Mouse (Mus musculus) embryonic facial prominence, embryonic 15.5 days (tissue): ENCODE results near the gene Sorcs1. TPM values are rescaled to one million over a fixed set of nuclear protein-coding genes. Genes with fewer than 3 reads are reported as not detected.
A peak's percentile ranks its signal among the peaks of the same experiment; 100 is the strongest.

Experiments
- ATAC-seq: fragments of 200-750 bp; cut with Nextera tagmentation; 2 replicates; pipeline ENCODE4 v1.8.0; 2017; ENCODE audit warnings: low read depth, moderate TSS enrichment; ENCODE audit not compliant: insufficient number of reproducible peaks, low FRiP score, low TSS enrichment
- H3K27ac ChIP-seq: fragments of 300-500 bp; sonication (generic); replicated peaks from 2 replicates; pipeline ENCODE4 v1.5.1; 2015; ENCODE audit warnings: mild to moderate bottlenecking, inconsistent platforms
- H3K27me3 ChIP-seq: fragments of 300-500 bp; sonication (generic); 2 replicates; pipeline ENCODE4 v1.6.1; 2015; ENCODE audit warnings: inconsistent platforms
- H3K36me3 ChIP-seq: fragments of 300-500 bp; sonication (generic); 2 replicates; pipeline ENCODE4 v1.6.1; 2015; ENCODE audit warnings: mild to moderate bottlenecking, inconsistent platforms
- H3K4me1 ChIP-seq: fragments of 300-500 bp; sonication (generic); 2 replicates; pipeline ENCODE4 v1.6.1; 2015; ENCODE audit warnings: inconsistent platforms
- H3K4me2 ChIP-seq: fragments of 300-500 bp; sonication (generic); replicated peaks from 2 replicates; pipeline ENCODE4 v1.6.1; 2015; ENCODE audit warnings: mild to moderate bottlenecking, inconsistent platforms
- H3K4me3 ChIP-seq: fragments of 300-500 bp; sonication (generic); replicated peaks from 2 replicates; pipeline ENCODE4 v1.5.1; 2015; ENCODE audit warnings: mild to moderate bottlenecking, inconsistent platforms
- H3K9ac ChIP-seq: fragments of 300-500 bp; sonication (generic); 2 replicates; pipeline ENCODE4 v1.6.1; 2015; ENCODE audit warnings: inconsistent platforms
- H3K9me3 ChIP-seq: fragments of 300-500 bp; sonication (generic); replicated peaks from 2 replicates; pipeline ENCODE4 v1.6.1; 2016; ENCODE audit warnings: inconsistent platforms
- WGBS: fragments of 180-500 bp; shearing (Covaris S2); methylation state at CpG from one replicate; pipeline ENCODE4 v1.1.7; 2015; 5-methylcytosine and 5-hydroxymethylcytosine counted together
- polyA plus RNA-seq: library from polyadenylated mRNA; unstranded; fragments of >200 nt; fragmentation: Nextera tagmentation; extraction: Ambion mirVana; gene quantifications from 2 replicates; pipeline ENCODE4 v1.2.1, GENCODE M21; 2015

The Sorcs1 gene
- polyA plus RNA-seq, 1 experiment from 2014 or later: 2.7 TPM

DNA sequence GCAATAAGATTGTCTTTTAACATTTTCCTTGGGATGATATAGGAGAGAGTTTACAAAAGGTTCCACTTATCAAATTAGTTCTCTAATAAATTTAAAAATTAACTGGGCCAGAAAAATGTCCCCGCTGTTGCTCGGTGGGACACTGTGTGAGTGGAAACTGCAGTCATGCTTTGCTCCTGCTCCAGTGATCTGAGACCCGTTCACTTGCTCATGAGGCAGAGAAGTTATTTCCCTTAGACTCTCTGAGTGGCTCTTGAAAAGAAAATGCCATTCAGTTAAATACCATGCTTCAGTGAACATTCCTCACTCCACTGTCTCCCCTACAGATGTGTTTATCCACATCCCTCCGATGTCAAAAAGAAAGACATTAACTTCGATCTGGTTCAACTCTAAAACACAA lies 144.4 kb downstream of the Sorcs1 start:
- no peaks in the 10 kb centered on the region for H3K4me1 ChIP-seq
- H3K9me3 ChIP-seq: no peaks in the 10 kb centered on the region
- H3K4me2 ChIP-seq: no peak overlapping the region
- no peaks in the 10 kb centered on the region for H3K27me3 ChIP-seq
- no peak for ATAC-seq
- 66% methylated on average over 5 of the region's 5 CpGs for WGBS
- H3K36me3 ChIP-seq: no peaks in the 10 kb centered on the region
- no peak overlapping the region for H3K27ac ChIP-seq
- H3K4me3 ChIP-seq: no peak overlapping the region
- no peak overlapping the region for H3K9ac ChIP-seq

DNA sequence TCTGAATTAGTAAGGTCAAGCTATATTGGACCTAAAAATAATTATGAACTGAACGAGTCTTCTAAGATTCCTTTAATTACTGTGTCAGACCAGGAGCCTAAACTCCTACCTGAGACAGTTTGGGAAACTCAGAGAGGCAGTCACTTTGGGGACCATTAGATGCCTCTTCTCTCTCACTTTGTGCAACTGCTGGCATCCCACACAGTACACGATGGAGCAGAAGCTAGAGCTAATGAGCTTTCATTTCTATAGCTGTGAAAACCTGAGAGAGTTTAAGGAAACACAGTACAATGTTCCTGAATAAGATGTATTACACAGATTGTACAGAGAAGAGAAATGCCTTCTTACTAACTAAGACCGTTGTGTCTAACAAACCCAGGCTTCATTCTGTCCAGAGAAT lies 150.6 kb downstream of the Sorcs1 start:
- Histone ChIP-seq H3K27ac (no peak overlapping the region), H3K4me1 (no peaks in the 10 kb centered on the region), H3K36me3 (no peaks in the 10 kb centered on the region), H3K4me2 (no peak overlapping the region), H3K27me3 (no peaks in the 10 kb centered on the region), H3K9ac (no peak overlapping the region), H3K9me3 (no peaks in the 10 kb centered on the region), H3K4me3 (no peak overlapping the region)
- ATAC-seq: no peak
- WGBS: 68% methylated on average over 3 of the region's 3 CpGs

DNA sequence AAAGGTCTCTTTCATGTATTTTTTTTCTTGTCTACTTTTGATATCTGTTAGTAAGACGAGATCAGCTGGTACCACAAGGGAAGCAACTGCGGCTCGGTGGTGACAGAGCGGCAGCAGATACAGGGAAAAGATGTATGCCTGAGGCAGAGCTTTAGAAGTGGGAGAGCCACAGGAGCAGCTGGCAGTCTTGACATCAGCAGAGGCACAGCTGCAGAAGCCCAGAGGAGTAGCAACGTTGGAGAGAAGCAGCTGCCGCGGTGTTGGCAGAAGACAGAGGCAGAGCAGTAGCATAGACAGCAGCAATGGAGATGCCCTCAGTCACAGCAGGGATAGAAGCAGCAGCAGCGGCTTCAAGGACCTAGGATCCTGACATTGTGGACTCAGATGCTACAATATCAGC lies 152.4 kb downstream of the Sorcs1 start:
- Histone ChIP-seq H3K9ac (no peak overlapping the region), H3K36me3 (no peaks in the 10 kb centered on the region), H3K9me3 (no peaks in the 10 kb centered on the region), H3K27me3 (no peaks in the 10 kb centered on the region), H3K4me2 (no peak overlapping the region), H3K4me3 (no peak overlapping the region), H3K4me1 (no peaks in the 10 kb centered on the region), H3K27ac (no peak overlapping the region)
- 51% methylated on average over 8 of the region's 8 CpGs for WGBS
- ATAC-seq: no peak

DNA sequence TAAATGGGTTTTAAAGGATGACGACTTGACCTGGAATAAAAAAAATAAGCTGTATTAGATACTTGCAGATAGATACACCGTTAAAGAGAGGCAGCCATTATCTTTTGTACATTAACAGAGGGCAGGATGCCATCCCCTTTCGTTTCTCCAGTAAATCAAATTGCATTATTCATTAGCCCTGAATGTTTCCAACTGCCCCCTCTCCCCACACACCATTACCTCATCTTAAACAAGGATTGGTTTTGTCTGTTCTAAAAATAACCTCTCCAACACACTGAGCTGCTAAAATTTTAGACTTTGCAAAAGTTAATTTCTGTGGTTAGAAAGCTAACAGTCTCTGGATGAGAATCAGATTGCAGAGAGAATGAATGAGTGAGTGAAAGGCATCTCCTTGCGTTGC lies 156.5 kb downstream of the Sorcs1 start:
- Histone ChIP-seq H3K27me3 (no peaks in the 10 kb centered on the region), H3K9ac (no peak overlapping the region), H3K36me3 (no peaks in the 10 kb centered on the region), H3K4me3 (no peak overlapping the region), H3K4me1 (no peaks in the 10 kb centered on the region), H3K27ac (no peak overlapping the region), H3K9me3 (no peaks in the 10 kb centered on the region), H3K4me2 (no peak overlapping the region)
- WGBS: 62% methylated on average over 4 of the region's 4 CpGs
- no peak for ATAC-seq

- ATAC-seq: no peak
- Histone ChIP-seq H3K36me3 (no peaks in the 10 kb centered on the region), H3K4me1 (no peaks in the 10 kb centered on the region), H3K9me3 (no peaks in the 10 kb centered on the region), H3K27ac (no peak overlapping the region), H3K9ac (no peak overlapping the region), H3K4me3 (no peak overlapping the region), H3K27me3 (no peaks in the 10 kb centered on the region), H3K4me2 (no peak overlapping the region)
- 68% methylated on average over 10 of the region's 10 CpGs for WGBS
Observed at GRCm38 (mm10) chr19:50515059-50515673, 163.3 kb downstream of the Sorcs1 start.

DNA sequence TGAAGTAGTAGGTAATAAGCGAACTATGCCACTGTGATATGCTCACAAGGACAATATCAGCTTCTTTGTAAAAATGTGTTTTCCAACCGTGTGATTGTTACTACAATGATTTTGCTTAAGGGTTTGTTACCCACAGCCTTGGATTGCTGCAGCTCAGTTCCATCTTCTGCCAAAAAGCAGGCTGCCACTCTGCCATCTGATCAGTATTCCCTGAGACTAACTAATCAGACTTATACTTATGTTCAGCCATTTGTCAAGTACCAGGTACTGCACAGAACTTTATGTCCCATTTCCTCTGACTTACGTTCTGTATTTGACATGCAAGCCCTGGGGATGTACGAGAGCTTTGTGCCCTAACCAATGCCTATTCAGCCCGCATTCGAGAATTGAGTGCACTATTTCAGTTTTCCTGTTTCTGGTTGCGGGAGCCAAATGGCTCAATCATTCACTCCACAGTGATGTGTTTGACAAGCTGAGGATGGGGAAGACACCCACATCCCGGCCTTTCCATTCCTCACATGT lies 164.1 kb downstream of the Sorcs1 start:
- no peaks in the 10 kb centered on the region for H3K4me1 ChIP-seq
- H3K27me3 ChIP-seq: no peaks in the 10 kb centered on the region
- H3K4me2 ChIP-seq: no peak overlapping the region
- no peak overlapping the region for H3K9ac ChIP-seq
- no peak overlapping the region for H3K27ac ChIP-seq
- 66% methylated on average over 8 of the region's 8 CpGs for WGBS
- no peaks in the 10 kb centered on the region for H3K9me3 ChIP-seq
- no peak for ATAC-seq
- H3K4me3 ChIP-seq: no peak overlapping the region
- no peaks in the 10 kb centered on the region for H3K36me3 ChIP-seq

DNA sequence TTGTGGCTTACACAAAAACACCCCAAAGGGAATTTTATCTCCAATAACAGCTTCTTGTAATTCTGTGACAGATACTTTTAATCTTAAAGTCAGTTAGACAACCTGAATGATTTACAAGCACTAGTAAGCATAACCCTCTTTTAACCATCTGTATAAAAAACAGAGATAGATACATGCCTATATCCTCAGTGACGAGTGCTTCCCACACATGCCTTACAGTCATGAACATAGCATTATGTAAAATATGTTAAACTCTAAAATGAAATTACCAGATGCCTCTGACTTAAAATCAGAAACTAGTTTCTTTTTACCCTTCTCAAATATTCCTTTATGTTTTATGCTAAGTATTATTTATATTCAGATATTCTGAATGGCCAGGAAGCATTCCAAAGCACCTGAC lies 175.6 kb downstream of the Sorcs1 start:
- Histone ChIP-seq H3K4me3 (no peak overlapping the region), H3K9me3 (no peaks in the 10 kb centered on the region), H3K27me3 (no peaks in the 10 kb centered on the region), H3K9ac (no peak overlapping the region), H3K36me3 (no peaks in the 10 kb centered on the region), H3K4me1 (no peaks in the 10 kb centered on the region), H3K4me2 (no peak overlapping the region), H3K27ac (no peak overlapping the region)
- 61% methylated on average over 1 of the region's 1 CpGs for WGBS
- no peak for ATAC-seq

DNA sequence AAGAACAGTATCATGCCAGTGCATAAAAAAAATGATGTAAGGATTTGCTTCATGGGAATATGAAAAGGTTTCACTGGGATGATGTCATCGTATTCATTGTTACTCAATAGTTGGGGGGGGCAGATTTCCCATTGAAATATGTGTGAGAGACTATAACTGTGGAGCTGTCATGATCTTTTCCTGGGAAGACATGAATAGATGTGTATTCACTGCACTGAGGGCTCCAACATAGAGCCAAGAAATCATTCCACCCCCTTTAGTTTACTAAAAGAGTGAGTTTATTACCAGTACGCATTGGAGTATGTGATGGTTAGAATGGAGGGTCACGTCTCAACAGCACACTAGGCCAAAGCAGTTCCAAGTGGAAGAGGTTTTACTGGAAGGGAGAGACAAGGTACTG lies 187.3 kb downstream of the Sorcs1 start:
- no peaks in the 10 kb centered on the region for H3K27me3 ChIP-seq
- WGBS: 90% methylated on average over 3 of the region's 3 CpGs
- H3K4me3 ChIP-seq: no peak overlapping the region
- no peak for ATAC-seq
- H3K4me1 ChIP-seq: no peaks in the 10 kb centered on the region
- no peaks in the 10 kb centered on the region for H3K36me3 ChIP-seq
- no peak overlapping the region for H3K27ac ChIP-seq
- H3K9me3 ChIP-seq: no peaks in the 10 kb centered on the region
- no peak overlapping the region for H3K9ac ChIP-seq
- no peak overlapping the region for H3K4me2 ChIP-seq

- ATAC-seq: no peak
- Histone ChIP-seq H3K4me1 (no peaks in the 10 kb centered on the region), H3K9me3 (no peaks in the 10 kb centered on the region), H3K36me3 (no peaks in the 10 kb centered on the region), H3K4me3 (no peak overlapping the region), H3K4me2 (no peak overlapping the region), H3K9ac (no peak overlapping the region), H3K27ac (no peak overlapping the region), H3K27me3 (no peaks in the 10 kb centered on the region)
- 74% methylated on average over 2 of the region's 2 CpGs for WGBS
Observed at GRCm38 (mm10) chr19:50490721-50491120, 187.7 kb downstream of the Sorcs1 start.

DNA sequence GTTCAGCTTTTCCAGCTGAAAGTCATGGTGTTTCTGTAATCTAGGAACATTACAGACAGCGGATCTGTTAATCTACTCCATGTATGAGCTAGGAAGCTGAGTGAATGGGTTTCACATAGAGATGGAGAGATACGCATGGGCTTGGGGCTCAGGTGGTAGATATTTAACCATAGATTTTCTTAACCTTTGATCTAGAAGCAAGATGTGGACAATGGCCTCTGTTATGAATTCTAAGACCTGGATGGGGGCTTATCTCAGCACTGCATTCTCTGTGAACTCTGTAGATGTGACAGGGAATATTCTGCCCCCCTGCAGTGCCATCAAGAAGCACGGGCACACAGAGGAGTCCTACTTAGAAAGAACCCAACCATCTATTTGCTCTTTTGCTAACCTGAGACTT lies 188.7 kb downstream of the Sorcs1 start:
- Histone ChIP-seq H3K4me2 (no peak overlapping the region), H3K4me3 (no peak overlapping the region), H3K4me1 (no peaks in the 10 kb centered on the region), H3K36me3 (no peaks in the 10 kb centered on the region), H3K9me3 (no peaks in the 10 kb centered on the region), H3K27me3 (no peaks in the 10 kb centered on the region), H3K27ac (no peak overlapping the region), H3K9ac (no peak overlapping the region)
- 87% methylated on average over 3 of the region's 3 CpGs for WGBS
- ATAC-seq: no peak

DNA sequence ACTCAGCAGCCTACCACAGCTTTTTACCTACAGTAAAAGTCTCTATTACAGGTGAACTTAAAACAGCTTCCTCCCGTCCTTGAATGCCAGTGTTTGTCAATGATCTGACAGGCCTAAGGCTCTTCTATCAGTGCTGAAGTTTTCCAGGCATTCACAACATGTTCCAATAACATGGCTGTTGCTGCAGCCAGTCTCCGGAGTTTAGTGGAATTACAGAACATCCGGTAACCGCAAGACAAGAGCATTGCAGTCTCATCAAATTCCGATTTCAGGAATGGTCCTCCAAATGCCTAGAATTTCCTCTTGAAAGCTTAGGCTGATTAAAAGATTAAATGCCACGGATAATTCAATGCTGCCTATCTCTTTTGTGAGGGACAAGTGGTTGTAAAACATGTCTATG lies 190.0 kb downstream of the Sorcs1 start:
- 61% methylated on average over 6 of the region's 6 CpGs for WGBS
- Histone ChIP-seq H3K4me3 (no peak overlapping the region), H3K4me2 (no peak overlapping the region), H3K27ac (no peak overlapping the region), H3K27me3 (no peaks in the 10 kb centered on the region), H3K36me3 (no peaks in the 10 kb centered on the region), H3K9me3 (no peaks in the 10 kb centered on the region), H3K9ac (no peak overlapping the region), H3K4me1 (no peaks in the 10 kb centered on the region)
- no peak for ATAC-seq

DNA sequence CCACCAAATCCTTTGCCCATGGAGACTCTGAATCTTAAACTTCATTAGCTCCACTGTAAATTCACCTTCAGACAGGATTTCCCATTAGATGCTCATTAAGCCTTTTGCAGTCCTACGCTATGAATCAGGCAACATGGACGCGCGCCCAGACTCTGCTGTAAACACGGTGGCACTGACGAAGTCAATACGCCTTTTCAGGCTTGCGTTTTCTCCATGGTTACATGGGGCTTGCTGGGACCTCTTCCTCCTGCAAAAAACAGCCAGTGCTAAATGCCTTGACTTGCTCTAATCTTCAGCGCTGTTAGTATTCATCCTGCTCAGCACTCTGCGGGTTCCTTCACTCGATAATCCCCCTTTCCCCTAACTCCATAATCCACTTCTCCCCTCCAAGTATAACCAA lies 190.7 kb downstream of the Sorcs1 start:
- 0 out of 2 replicates have a peak overlapping the region, but pooled peaks have one; percentile 10 for H3K4me2 ChIP-seq
- no peak overlapping the region for H3K9ac ChIP-seq
- no peak for ATAC-seq
- H3K36me3 ChIP-seq: no peaks in the 10 kb centered on the region
- H3K4me3 ChIP-seq: no peak overlapping the region
- H3K27ac ChIP-seq: no peak overlapping the region
- H3K9me3 ChIP-seq: no peaks in the 10 kb centered on the region
- no peaks in the 10 kb centered on the region for H3K27me3 ChIP-seq
- WGBS: 35% methylated on average over 11 of the region's 11 CpGs
- no peaks in the 10 kb centered on the region for H3K4me1 ChIP-seq
